Mouse (Mus musculus) B cell, adult 2 months (primary cell): ENCODE measurements at regions not wholly inside any gene's neighbourhood (a gene's known extent, or its start where the extent isn't known, plus 50 kb on each side); places are given as distances from the start of the nearest gene placed in this dataset.

Source experiments
- DNase-seq, 2 experiments: peaks; one replicate each; pipeline ENCODE4 v3.0.0; 2022

DNA sequence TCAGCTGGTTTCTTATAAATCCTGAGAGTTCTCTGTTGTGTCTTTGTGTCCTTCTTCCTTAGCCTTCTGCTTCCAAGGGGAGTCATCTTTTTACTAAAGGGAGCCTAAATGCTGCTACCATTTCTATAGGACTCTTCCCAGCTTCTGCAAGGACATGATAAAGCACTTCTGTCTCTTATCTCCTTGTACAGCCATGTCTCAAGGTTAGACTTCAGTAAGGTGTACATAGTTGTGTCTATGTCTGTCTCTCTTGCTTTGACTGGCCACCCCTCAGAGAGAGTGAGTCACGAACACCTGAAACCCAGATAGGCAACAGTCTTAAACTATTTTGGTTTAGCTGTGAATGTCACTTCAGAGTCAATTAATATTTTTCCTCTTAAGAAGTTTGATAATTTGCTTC lies 353.0 kb downstream of the Btg1 start:
- DNase-seq = no peak

- DNase-seq = peak in 1 of 2 experiments; percentile 9
Measured at GRCm38 (mm10) chr10:96970737-96971136, 353.9 kb downstream of the Btg1 start.

- DNase-seq = no peak
Measured at GRCm38 (mm10) chr10:96971810-96972209, 355.0 kb downstream of the Btg1 start.

DNA sequence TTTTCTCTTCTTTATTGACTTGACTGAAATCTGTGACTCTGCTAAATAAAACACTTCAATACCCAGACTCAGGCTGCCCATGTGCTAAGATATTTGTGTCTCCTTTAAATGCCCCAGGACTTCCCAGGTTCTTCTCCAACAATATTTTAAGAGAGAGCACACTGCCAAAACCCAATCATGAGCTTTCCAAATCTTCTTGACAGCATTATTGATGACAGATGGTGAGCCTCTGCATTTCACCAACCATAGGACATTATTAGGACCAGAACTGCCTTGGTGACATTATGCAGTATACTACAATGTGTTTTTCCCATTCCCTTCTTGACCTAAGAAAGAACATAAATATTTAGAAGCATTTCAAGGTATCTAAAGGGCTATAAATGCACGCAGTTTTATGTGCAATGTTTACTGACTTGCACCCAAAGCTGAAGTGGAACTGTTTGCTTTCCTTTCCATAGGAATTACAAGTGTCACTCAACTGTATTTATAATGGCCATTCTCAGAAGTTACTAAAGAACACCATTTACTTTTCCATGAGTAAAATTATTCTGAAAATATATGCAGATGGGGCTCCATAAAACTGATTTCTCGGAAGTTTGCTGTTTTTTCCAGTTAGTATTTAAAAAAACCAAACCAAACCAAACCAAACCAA lies 357.6 kb downstream of the Btg1 start:
- DNase-seq = no peak

- no peak for DNase-seq
Measured at GRCm38 (mm10) chr10:96976691-96977090, 359.9 kb downstream of the Btg1 start.

DNA sequence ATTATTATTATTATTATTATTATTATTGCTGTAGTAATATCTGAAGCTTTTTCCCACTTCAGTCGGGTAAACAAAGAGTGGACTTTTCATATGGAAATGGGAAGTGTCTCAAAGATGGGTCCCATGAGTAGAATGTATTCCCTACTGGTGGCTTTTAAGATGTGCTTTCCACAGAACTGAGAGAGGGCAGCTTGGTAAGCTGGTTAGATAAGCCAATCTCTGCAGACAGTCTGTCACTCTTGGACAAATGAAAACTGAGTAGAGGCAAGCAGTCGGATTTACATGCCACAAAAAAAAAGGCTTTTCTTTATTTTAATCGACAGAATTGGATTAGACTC lies 363.7 kb downstream of the Btg1 start:
- no peak for DNase-seq

DNA sequence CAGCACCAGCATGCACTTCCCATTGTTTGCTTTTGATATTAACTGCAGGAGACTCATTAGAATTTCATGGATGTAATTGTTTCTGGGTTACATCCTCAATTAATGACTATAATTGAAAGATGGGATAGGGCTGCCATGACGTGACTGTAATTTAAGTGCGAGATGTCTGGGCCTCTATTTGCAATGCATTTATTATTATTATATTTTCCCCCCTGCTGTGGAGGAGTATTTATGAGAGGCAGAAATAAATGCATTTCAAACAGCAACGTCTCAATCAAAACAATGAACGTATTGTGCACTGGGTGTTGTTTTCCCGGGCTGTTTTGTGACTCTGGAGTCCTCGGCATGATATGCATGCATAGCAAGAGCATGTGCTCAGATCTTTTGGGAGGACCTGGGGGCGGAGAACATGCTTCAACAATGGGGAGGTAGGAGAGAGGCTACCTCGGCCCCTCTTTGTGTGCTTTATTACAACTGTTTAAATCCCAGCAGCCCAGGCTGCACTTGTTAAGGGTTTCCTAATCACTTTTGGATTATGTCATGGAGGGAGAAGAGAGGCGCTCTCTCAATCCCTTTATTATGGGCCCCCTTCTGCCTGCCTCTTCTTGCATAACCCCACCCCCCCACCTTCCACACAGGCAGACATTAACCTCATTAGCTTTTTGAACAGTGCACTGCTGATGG lies 364.2 kb downstream of the Btg1 start:
- DNase-seq = no peak

DNA sequence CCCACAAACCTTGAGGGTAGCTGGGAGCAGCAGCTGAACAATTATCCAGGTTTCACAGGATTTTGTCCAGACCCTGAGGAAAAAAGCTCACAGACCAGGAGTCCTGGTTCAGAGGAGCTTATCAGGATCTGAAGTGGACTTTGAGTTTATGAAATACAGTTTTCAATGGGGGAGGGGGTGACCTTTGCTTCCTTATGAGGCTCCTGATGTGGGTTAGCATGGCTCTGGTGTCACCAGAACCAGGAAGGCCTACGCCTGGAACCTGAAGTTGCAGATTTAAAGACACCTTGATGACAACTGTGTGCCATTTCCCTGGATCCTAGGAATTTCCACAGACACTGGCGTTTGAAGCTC lies 364.7 kb downstream of the Btg1 start:
- no peak for DNase-seq

DNA sequence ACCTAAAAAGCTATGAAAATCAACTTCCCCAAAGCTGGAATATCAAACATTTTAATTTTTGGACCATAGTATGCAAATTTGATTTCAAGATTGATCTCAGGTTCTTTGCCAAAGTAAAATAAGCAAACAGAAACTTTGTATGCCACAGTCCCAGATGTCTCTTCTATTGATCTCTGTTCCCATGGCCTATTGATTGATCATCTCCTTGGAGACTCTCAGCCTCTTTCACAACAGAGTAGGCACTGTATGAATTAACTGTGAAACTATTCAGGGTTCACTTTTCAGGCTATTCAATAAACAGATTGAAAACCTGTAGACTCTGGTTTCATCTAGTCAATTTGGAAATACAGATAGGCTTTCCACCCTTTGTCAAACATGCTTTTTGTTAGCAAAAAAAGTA lies 384.1 kb downstream of the Btg1 start:
- DNase-seq = no peak

- DNase-seq = no peak
Measured at GRCm38 (mm10) chr10:97008873-97009272, 392.1 kb downstream of the Btg1 start.

GRCm38 (mm10) chr10:97009859-97010258 lies 393.1 kb downstream of the Btg1 start:
- no peak for DNase-seq

DNA sequence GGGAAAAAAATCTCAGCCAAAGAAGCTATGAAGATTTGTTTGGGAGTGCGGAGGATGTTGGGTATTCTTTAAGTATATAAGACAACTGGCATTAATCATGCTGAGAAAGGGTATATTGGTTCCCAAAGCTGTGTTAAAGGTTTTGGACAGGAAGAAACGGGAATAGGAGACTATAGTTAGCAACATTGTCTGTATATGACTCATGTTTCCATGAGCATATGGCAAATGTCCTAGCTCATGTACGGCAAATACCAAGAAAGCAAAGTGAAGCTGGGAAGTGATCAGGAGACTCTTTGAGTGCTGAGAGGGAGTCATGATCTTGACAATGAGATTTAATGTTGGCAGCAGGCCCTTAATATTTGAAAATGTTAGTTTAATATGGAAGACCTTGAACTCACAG lies 401.8 kb downstream of the Btg1 start:
- DNase-seq = no peak

- no peak for DNase-seq
Measured at GRCm38 (mm10) chr10:97028776-97029175, 412.0 kb downstream of the Btg1 start.

- no peak for DNase-seq
Measured at GRCm38 (mm10) chr10:97030996-97031395, 414.2 kb downstream of the Btg1 start.

DNA sequence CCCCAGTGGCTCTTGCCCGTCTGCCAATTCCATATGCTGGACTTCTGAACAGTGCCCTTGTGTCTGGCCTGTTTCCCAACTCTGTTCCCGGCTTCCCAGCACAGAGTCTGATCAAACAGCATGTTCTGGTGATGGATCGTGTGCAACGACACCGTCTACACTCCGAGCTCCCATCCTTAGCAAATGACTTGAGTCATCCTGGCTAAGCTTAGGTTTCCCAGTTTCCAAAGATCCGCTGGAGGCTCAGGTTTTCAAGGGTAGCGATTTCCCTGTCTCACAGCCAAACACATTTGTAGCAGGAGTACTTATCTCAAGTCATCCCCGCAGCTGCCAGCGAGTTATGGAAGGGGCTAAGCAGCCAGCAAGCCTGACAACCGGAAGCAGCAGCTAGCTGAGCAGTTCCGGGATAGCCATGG lies 418.6 kb downstream of the Btg1 start:
- DNase-seq = no peak

DNA sequence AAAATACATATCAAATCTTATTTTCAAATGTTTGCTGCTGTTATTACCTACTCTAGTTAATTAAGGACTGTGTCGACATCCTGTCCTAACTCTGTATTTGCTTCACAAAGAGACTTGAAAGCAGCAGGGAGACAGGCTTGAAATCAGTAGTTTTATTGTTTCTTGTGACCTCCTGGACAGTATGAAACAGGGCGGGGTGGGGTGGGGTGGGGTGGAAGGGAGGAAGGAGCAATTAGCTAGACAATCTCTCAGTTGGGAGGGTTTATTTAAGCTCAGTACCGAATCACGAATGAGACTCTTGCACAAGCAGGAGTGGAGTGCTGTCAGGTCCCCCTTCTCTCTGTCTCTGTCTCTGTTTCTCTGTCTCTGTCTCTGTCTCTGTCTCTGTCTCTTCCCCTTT lies 421.2 kb downstream of the Btg1 start:
- DNase-seq = no peak

DNA sequence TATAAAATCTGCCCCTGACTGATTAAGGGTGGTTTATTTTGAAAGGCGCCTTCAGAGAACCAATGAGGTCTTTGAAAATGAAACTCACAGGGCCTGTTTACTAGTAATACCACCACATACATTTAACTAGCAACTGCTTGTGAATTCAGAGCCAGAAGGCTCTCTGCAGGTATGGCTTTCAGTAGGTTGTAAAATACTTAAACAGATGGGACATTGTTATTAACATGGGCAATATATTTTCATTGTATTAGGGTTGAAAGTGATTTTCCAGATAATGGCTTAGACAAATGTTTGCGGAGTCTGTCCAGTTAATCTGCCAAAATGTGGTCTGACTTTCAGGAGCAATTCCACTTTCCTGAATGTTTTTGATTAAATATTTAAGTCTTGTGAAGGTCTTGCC lies 430.8 kb downstream of the Btg1 start:
- DNase-seq = no peak

GRCm38 (mm10) chr10:97047996-97048395 lies 431.2 kb downstream of the Btg1 start:
- DNase-seq = no peak

DNA sequence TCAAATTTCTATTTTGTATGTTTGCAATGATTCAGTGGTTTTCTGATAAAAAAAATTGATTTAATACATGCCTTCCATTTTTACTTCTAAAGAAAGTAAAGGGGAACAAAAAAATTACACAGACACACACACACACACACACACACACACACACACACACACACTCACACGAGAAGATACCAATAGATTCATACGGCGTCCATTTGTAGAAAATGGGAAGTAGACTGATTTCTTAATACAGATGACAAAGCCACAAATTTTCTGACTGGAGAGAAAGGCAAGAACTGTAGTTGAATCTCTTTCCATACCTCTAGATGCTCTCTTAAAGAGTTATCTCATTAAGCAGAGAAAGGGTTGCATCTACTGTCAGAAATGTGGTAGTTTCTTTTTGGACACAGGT lies 424.9 kb upstream of the Dcn start:
- DNase-seq = no peak

GRCm38 (mm10) chr10:97061961-97062360 lies 417.4 kb upstream of the Dcn start:
- DNase-seq = no peak

DNA sequence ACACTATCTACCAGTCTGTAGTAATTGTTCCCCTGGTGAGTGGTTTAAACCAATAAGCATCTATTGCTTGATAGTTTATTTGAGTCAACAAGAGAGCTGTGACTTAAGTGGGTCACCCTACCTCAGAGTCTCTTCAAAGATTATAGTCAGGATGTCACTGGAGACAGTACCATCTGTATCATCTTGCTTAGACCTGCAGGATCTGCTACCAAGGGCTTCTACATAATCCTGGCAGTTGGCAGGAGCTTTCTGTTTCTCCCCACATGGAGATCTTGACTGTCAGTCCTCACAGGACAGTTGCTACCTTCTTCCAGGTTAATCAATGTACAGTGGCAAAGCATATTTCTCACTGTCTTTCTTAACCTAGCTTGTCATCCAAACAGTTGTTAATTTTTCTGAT lies 414.9 kb upstream of the Dcn start:
- DNase-seq = no peak

DNA sequence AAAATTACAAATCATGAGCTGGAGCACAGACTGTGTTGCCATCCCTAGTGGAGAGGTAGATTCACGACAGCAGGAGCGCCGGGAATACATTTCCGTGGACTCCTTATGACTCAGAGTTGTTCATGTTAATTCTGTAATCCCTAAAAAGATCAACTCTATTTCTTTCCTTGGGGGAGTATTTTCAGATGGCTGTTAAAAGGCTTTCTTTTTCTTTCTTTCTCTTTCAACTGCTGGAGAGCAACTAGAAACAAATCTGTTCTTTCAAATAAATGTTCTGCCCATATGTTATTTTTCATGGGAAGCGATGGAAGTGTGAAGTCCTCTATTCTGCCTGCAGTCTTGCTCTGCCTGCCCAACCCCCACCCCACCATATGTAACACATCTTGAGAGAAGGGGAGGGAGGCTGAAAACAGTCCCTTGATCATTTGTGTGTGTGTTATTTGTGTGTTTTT lies 401.4 kb upstream of the Dcn start:
- no peak for DNase-seq

GRCm38 (mm10) chr10:97079575-97079974 lies 399.8 kb upstream of the Dcn start:
- DNase-seq = no peak

DNA sequence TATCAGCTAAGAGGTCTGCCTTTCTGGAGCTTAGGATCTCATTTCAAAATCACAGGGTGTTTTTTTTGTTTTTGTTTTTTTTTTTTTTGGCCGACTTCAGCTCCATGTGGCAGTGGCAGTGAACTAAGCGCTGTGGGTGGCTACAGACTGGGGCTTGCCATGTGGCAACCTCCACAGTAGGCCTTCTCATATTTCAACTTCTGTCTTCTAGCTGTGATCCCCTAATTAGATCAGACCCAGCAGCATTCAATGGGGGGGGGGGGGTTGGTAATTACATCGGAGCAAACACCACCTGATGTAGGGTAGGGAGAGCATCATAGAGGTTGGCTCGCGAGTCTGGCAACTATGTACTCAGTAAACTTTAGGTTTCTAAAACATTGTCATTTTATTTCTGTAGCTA lies 392.1 kb upstream of the Dcn start:
- no peak for DNase-seq

DNA sequence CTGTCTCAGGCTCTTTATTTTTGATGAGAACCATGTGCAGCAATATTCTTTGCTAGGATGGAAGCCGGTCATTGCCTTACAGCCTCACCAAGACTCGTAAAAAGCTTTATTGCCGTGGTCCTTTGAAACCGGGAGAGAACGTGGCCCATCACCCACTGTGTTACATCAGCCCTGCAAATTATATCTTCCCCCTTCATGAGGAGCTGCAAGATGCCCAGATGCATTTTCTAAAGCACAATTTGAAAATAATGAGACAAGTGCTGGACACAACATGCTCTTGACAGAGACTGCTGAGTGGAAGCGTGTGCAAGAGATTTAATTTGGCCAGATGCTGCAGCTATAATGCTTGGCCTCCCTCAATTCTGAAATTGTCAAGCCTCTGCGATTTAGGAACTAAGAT lies 389.2 kb upstream of the Dcn start:
- DNase-seq = no peak
